Mouse (Mus musculus): ENCODE data around the gene Parva.

The Parva gene

GRCm38 (mm10) chr7:112603496-112604170, 176.3 kb downstream of the Parva start:
- DNase-seq (ENCODE audit: low spot score in 2 of 2), result no peak

DNA sequence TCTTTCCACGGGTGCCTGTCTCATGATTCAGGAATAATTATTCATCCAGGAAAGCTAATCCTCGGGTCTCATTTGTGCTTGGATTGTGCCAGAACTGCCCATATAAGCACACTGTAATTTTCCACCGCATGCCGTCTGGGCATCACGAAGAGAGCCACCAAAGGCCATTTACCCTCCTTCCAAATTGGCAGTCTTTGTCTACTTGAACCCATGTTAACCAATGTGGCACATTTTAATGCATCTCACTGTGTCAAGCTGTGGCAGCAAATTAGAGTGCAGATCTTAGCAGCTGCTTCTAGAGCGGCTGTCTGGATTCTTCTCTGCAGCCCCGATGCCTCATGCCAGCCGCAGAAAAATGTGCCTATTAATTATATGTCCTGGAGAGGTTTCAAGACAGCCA, 176.9 kb downstream of the Parva start:
- DNase-seq (ENCODE audit: low spot score in 2 of 2), result no peak

- DNase-seq (ENCODE audit: low spot score in 2 of 2), result no peak
These were observed 186.9 kb downstream of the Parva start for GRCm38 (mm10) chr7:112614046-112614790.

DNA sequence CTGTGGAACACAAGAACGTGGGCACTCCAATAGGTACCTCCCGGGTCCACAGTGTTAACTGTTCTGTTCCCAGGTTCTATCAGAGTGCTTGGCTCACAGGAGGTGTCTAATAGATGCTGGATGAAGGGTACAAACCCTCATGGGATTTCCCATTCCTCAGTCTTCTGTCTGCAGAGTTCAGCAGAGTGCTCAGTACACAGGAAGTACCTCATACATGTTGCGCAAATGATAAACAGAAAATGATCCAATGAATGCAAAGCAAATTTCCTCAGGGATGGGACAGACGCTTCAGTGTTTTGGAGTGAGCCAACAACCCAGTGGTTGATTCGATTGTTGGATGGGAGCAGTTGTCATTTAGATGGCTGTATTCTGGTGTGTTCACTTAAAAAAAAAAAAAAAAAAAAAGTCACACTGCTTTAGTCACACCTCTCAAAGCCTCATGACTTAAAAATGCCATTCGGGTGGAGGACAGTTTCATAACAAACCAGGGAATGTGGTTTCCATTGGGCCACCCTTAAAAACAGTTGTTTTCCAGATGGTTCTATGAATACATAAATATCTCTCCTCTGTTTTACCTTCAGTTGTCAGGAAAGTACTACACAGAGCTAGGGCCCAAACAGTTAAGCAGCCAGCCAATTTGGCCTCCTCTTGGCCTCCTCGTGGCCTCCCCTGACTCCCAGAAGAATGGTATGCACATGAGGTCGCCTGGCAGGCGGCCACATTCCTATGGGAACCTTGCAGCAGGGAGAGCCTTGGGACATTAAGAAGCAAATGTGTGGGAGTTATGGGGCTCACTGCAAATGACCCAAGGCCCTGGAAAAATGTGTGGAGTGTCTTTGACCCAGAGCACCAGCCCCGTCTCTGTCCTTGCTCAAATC, 187.7 kb downstream of the Parva start:
- no peak for DNase-seq (ENCODE audit: low spot score in 2 of 2)

GRCm38 (mm10) chr7:112620322-112621179, 193.2 kb downstream of the Parva start:
- DNase-seq (ENCODE audit: low spot score in 2 of 2), result peak; percentile 2 to 20

- DNase-seq (ENCODE audit: low spot score in 2 of 2), result peak; percentile 26 to 53
These were observed 200.2 kb downstream of the Parva start for GRCm38 (mm10) chr7:112627481-112627880.

GRCm38 (mm10) chr7:112634505-112635213, 207.4 kb downstream of the Parva start:
- DNase-seq (ENCODE audit: low spot score in 2 of 2), result no peak

DNA sequence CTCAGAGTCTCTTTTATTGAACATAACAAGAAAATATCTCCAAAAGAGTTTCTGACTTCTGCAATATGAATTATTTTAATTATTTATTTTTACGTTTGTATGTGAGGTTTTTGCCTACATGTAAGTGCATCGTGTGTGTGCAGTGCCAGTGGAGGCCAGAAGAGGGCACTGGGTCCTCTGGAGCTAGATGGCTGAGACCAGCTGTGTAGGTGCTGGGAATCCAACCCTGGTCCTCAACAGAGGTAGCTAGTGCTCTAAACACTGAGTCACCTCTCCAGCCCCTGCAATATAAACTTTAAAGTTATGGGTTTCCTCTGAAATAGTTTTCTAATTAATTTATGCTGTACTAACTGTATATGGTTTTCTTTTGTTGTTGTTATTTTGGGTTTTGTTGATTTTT, 208.6 kb downstream of the Parva start:
- no peak for DNase-seq (ENCODE audit: low spot score in 2 of 2)

Measured in right cerebral cortex, postnatal 36 days (tissue).